Mouse (Mus musculus) inflammation-experienced regulatory T-cells, adult 6 months (primary cell): Measurements from ENCODE around the gene Spata25. TPM values are rescaled to one million over a fixed set of nuclear protein-coding genes. Genes with fewer than 3 reads are reported as not detected.

Experiments
- ATAC-seq: one replicate; pipeline ENCODE4 v1.8.0; 2017
- polyA plus RNA-seq, 3 experiments: library from polyadenylated mRNA; unstranded; fragments of 100-300 nt; shearing (Covaris generic); gene quantifications; one replicate each; pipeline ENCODE4 v1.2.1; 2017

Gene Spata25
- polyA plus RNA-seq, 3 experiments from 2014 or later: not detected

- ATAC-seq: peak; percentile 97
These were observed 21.7 kb upstream of the Spata25 start for GRCm38 (mm10) chr2:164850061-164850460.

GRCm38 (mm10) chr2:164845782-164846181, 17.4 kb upstream of the Spata25 start:
- ATAC-seq: no peak

- no peak for ATAC-seq
These were observed 6.8 kb upstream of the Spata25 start for GRCm38 (mm10) chr2:164835164-164835563.

- ATAC-seq: no peak
These were observed 6.2 kb upstream of the Spata25 start for GRCm38 (mm10) chr2:164834531-164834930.

GRCm38 (mm10) chr2:164833314-164833959, 5.1 kb upstream of the Spata25 start, which contains the start of gene Neurl2:
TSS of gene Neurl2 (minus strand) at chr2:164833456.
- ATAC-seq: peak; percentile 68

GRCm38 (mm10) chr2:164832748-164833301, 4.5 kb upstream of the Spata25 start, which contains the start of gene Ctsa:
TSS of gene Ctsa (plus strand) at chr2:164832873.
- peak; percentile 85 for ATAC-seq

GRCm38 (mm10) chr2:164832032-164832747, 3.9 kb upstream of the Spata25 start:
- ATAC-seq: no peak

GRCm38 (mm10) chr2:164831029-164831428, 2.7 kb upstream of the Spata25 start:
- ATAC-seq: no peak

- ATAC-seq: no peak
These were observed 753 bp upstream of the Spata25 start for GRCm38 (mm10) chr2:164829090-164829489.

- ATAC-seq: no peak
These were observed 1.0 kb downstream of the Spata25 start for GRCm38 (mm10) chr2:164827146-164827850.

GRCm38 (mm10) chr2:164825521-164825920, 2.8 kb downstream of the Spata25 start:
- ATAC-seq: no peak

GRCm38 (mm10) chr2:164823969-164824368, 4.4 kb downstream of the Spata25 start:
- no peak for ATAC-seq

GRCm38 (mm10) chr2:164823181-164823585, 5.2 kb downstream of the Spata25 start:
- ATAC-seq: peak; percentile 6

GRCm38 (mm10) chr2:164822636-164823165, 5.6 kb downstream of the Spata25 start, which contains the start of gene Zswim1:
TSS of gene Zswim1 (plus strand) at chr2:164822686.
- ATAC-seq: peak; percentile 100

GRCm38 (mm10) chr2:164821060-164821459, 7.3 kb downstream of the Spata25 start:
- ATAC-seq: no peak

GRCm38 (mm10) chr2:164817703-164818102, 10.6 kb downstream of the Spata25 start:
- no peak for ATAC-seq

- ATAC-seq: no peak
These were observed 11.1 kb downstream of the Spata25 start for GRCm38 (mm10) chr2:164817206-164817605.

GRCm38 (mm10) chr2:164815821-164816220, 12.5 kb downstream of the Spata25 start:
- ATAC-seq: no peak

- ATAC-seq: no peak
These were observed 13.0 kb downstream of the Spata25 start for GRCm38 (mm10) chr2:164815348-164815747.

GRCm38 (mm10) chr2:164813557-164813956, 14.8 kb downstream of the Spata25 start:
- ATAC-seq: no peak

GRCm38 (mm10) chr2:164806614-164807013, 21.7 kb downstream of the Spata25 start:
- ATAC-seq: no peak

- ATAC-seq: peak; percentile 11
These were observed 23.0 kb downstream of the Spata25 start for GRCm38 (mm10) chr2:164805332-164805718.
